Mouse (Mus musculus) forebrain, embryonic 12.5 days (tissue): Measurements from ENCODE around the gene Kif27. TPM values are rescaled to one million over a fixed set of nuclear protein-coding genes. Genes with fewer than 3 reads are reported as not detected.

Experiments used
- ATAC-seq: fragments of 200-750 bp; cut with Nextera tagmentation; 2 replicates; pipeline ENCODE4 v1.8.0; 2017; ENCODE audit warnings: moderate TSS enrichment; ENCODE audit not compliant: low FRiP score
- H3K27ac ChIP-seq: fragments of 300-500 bp; sonication (generic); 2 replicates; pipeline ENCODE4 v1.5.1; 2016; ENCODE audit warnings: mild to moderate bottlenecking
- H3K27me3 ChIP-seq: fragments of 300-500 bp; sonication (generic); 2 replicates; pipeline ENCODE4 v1.6.1; 2016; ENCODE audit warnings: mild to moderate bottlenecking
- H3K36me3 ChIP-seq: fragments of 300-500 bp; sonication (generic); replicated peaks from 2 replicates; pipeline ENCODE4 v1.6.1; 2016; ENCODE audit warnings: mild to moderate bottlenecking
- H3K4me1 ChIP-seq: fragments of 300-500 bp; sonication (generic); 2 replicates; pipeline ENCODE4 v1.6.1; 2016
- H3K4me2 ChIP-seq: fragments of 300-500 bp; sonication (generic); 2 replicates; pipeline ENCODE4 v1.6.1; 2016; ENCODE audit warnings: mild to moderate bottlenecking, moderate library complexity
- H3K4me3 ChIP-seq: fragments of 300-500 bp; sonication (generic); replicated peaks from 2 replicates; pipeline ENCODE4 v1.5.1; 2016; ENCODE audit warnings: mild to moderate bottlenecking
- H3K9ac ChIP-seq: fragments of 300-500 bp; sonication (generic); 2 replicates; pipeline ENCODE4 v1.6.1; 2016; ENCODE audit warnings: mild to moderate bottlenecking
- H3K9me3 ChIP-seq: fragments of 300-500 bp; sonication (generic); 2 replicates; pipeline ENCODE4 v1.6.1; 2016
- WGBS: fragments of 180-500 bp; shearing (Covaris S2); methylation state at CpG from one replicate; pipeline ENCODE4 v1.1.7; 2016; 5-methylcytosine and 5-hydroxymethylcytosine counted together
- polyA plus RNA-seq: library from polyadenylated mRNA; unstranded; fragments of >200 nt; fragmentation: Nextera tagmentation; extraction: Ambion mirVana; gene quantifications from 2 replicates; pipeline ENCODE4 v1.2.1, GENCODE M21; 2016

Kif27 gene
- polyA plus RNA-seq, 1 experiment from 2014 or later, result 1.7 TPM

DNA sequence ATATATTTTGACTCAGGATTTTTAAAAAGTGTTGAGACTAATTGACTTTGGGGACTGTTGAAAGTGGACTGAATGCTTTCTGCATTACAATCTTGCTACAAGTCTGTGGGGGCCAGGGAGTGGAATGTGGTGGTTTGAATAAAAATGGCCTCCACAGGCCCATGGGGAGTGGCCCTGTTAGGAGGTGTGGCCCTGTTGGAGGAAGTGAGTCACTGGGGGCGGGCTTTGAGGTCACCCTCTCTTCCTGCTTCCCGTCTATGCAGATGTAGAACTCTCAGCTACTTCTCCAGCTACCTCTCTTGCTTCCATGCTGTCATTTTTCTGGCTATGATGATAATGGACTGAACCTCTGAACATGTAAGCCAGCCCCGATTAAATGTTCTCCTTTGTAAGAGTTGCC is 60.2 kb downstream of the Kif27 start:
- Histone ChIP-seq H3K36me3 (no peaks in the 10 kb centered on the region), H3K27ac (no peak overlapping the region), H3K27me3 (no peaks in the 10 kb centered on the region), H3K4me3 (no peak overlapping the region), H3K4me1 (no peaks in the 10 kb centered on the region), H3K4me2 (no peak overlapping the region), H3K9me3 (no peaks in the 10 kb centered on the region), H3K9ac (no peak overlapping the region)
- 85% methylated on average over 3 of the region's 3 CpGs for WGBS
- no peak for ATAC-seq

DNA sequence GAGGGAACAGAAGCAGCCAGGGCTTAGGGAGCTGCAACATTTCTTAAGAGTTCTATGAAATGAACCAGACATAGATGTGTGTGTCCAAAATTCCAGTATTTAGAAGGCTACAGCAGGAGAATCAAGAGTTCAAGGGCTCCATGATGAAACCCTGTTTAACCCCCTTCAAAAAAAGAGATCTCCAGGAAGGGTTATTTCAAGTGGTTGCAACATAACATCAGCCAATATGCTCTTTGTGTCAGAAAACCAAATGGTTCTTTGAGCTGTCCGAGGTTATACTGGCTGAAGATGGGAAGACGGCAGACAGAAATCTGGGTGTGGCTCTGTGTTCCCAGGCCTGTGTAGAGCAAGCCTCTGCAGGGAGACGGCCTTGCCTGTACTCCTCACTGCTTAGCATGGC is 63.3 kb downstream of the Kif27 start:
- Histone ChIP-seq H3K27ac (no peak overlapping the region), H3K9me3 (no peaks in the 10 kb centered on the region), H3K4me1 (peaks cover 8% of the 10 kb centered on the region), H3K36me3 (no peaks in the 10 kb centered on the region), H3K4me2 (no peak overlapping the region), H3K9ac (no peak overlapping the region), H3K4me3 (no peak overlapping the region), H3K27me3 (no peaks in the 10 kb centered on the region)
- 79% methylated on average over 3 of the region's 3 CpGs for WGBS
- no peak for ATAC-seq

- ATAC-seq, result 0 out of 2 replicates have a peak, but pooled peaks have one; percentile 51
Measured at GRCm38 (mm10) chr13:58292811-58293210, 66.1 kb downstream of the Kif27 start.

DNA sequence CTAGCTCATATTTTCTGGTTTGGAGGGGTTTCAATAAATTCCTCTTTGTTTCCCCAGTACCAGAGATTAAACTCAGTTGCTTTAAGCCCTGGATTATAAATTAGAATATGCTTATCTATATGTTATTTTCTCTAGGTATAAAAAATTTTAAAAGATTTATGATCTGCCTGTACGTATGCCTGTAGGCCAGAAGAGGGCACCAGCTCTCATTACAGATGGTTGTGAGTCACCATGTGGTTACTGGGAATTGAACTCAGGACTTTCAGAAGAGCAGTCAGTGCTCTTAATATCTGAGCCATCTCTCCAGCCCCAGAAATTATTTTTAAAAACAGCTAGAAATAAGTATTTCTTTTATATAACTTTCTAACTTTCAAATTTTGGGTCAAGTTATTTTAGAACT is 69.6 kb downstream of the Kif27 start:
- Histone ChIP-seq H3K36me3 (no peaks in the 10 kb centered on the region), H3K9ac (no peak overlapping the region), H3K27ac (no peak overlapping the region), H3K4me3 (no peak overlapping the region), H3K4me1 (peaks cover 8% of the 10 kb centered on the region), H3K9me3 (no peaks in the 10 kb centered on the region), H3K4me2 (no peak overlapping the region), H3K27me3 (no peaks in the 10 kb centered on the region)
- no peak for ATAC-seq
- WGBS, result 65% methylated on average over 1 of the region's 1 CpGs

More at GRCm38 (mm10) chr13:58292811-58293210, 66.1 kb downstream of the Kif27 start:
- H3K36me3 ChIP-seq, result no peaks in the 10 kb centered on the region
- no peaks in the 10 kb centered on the region for H3K27me3 ChIP-seq
- no peaks in the 10 kb centered on the region for H3K9me3 ChIP-seq
- WGBS, result 17% methylated on average over 5 of the region's 5 CpGs
- peak overlapping the region; percentile 8; the same call in 1 of the 2 replicates for H3K9ac ChIP-seq
- H3K27ac ChIP-seq, result no peak overlapping the region
- peaks cover 8% of the 10 kb centered on the region for H3K4me1 ChIP-seq
- no peak overlapping the region for H3K4me2 ChIP-seq
- no peak overlapping the region for H3K4me3 ChIP-seq

GRCm38 (mm10) chr13:58287822-58288221 is 71.1 kb downstream of the Kif27 start:
- H3K4me1 ChIP-seq, result peaks cover 6% of the 10 kb centered on the region
- 13% methylated on average over 13 of the region's 13 CpGs for WGBS
- no peak overlapping the region for H3K4me2 ChIP-seq
- no peaks in the 10 kb centered on the region for H3K36me3 ChIP-seq
- no peak overlapping the region for H3K4me3 ChIP-seq
- no peaks in the 10 kb centered on the region for H3K27me3 ChIP-seq
- H3K9ac ChIP-seq, result no peak overlapping the region
- no peaks in the 10 kb centered on the region for H3K9me3 ChIP-seq
- no peak overlapping the region for H3K27ac ChIP-seq
- no peak for ATAC-seq

GRCm38 (mm10) chr13:58283466-58283865 is 75.5 kb downstream of the Kif27 start:
- 65% methylated on average over 4 of the region's 4 CpGs for WGBS

GRCm38 (mm10) chr13:58281936-58282335 is 77.0 kb downstream of the Kif27 start:
- H3K27ac ChIP-seq, result no peak overlapping the region
- no peaks in the 10 kb centered on the region for H3K9me3 ChIP-seq
- no peaks in the 10 kb centered on the region for H3K4me1 ChIP-seq
- no peak for ATAC-seq
- H3K36me3 ChIP-seq, result no peaks in the 10 kb centered on the region
- no peak overlapping the region for H3K4me2 ChIP-seq
- H3K9ac ChIP-seq, result no peak overlapping the region
- no peak overlapping the region for H3K4me3 ChIP-seq
- H3K27me3 ChIP-seq, result no peaks in the 10 kb centered on the region
- WGBS, result 74% methylated on average over 4 of the region's 4 CpGs

More at GRCm38 (mm10) chr13:58283466-58283865, 75.5 kb downstream of the Kif27 start:
- Histone ChIP-seq H3K36me3 (no peaks in the 10 kb centered on the region), H3K4me1 (no peaks in the 10 kb centered on the region), H3K4me2 (no peak overlapping the region), H3K4me3 (no peak overlapping the region), H3K9me3 (no peaks in the 10 kb centered on the region), H3K27me3 (no peaks in the 10 kb centered on the region), H3K27ac (no peak overlapping the region), H3K9ac (no peak overlapping the region)
- no peak for ATAC-seq

DNA sequence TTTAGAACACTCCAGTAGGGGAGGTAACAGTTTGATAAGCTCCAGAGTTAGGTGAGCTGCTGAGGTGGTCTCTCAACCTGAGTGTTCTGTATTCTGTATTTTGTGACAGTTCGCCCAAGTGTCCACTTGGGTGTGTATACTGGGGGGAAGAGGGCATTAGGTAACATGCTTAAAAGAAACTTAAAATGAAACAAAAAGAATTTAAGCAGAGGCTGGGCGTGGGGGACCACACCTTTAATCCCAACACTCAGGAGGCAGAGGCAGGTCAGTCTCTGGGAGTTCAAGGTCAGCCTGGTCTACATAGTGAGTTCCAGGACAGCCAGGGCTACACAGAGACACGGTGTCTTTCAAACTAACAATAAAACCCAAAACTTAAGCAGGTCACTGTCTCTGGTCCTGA is 78.4 kb downstream of the Kif27 start:
- ATAC-seq, result no peak
- no peaks in the 10 kb centered on the region for H3K9me3 ChIP-seq
- no peak overlapping the region for H3K4me3 ChIP-seq
- H3K27me3 ChIP-seq, result no peaks in the 10 kb centered on the region
- peaks cover 1% of the 10 kb centered on the region; the same call in 1 of the 2 replicates for H3K4me1 ChIP-seq
- 87% methylated on average over 3 of the region's 3 CpGs for WGBS
- no peak overlapping the region for H3K27ac ChIP-seq
- H3K36me3 ChIP-seq, result no peaks in the 10 kb centered on the region
- H3K4me2 ChIP-seq, result no peak overlapping the region
- no peak overlapping the region for H3K9ac ChIP-seq

- 82% methylated on average over 10 of the region's 10 CpGs for WGBS
- Histone ChIP-seq H3K4me1 (peaks cover 24% of the 10 kb centered on the region), H3K4me2 (no peak overlapping the region), H3K4me3 (no peak overlapping the region), H3K36me3 (no peaks in the 10 kb centered on the region), H3K27ac (no peak overlapping the region), H3K27me3 (no peaks in the 10 kb centered on the region), H3K9me3 (no peaks in the 10 kb centered on the region), H3K9ac (no peak overlapping the region)
- ATAC-seq, result no peak
Measured at GRCm38 (mm10) chr13:58276256-58276655, 82.7 kb downstream of the Kif27 start.

GRCm38 (mm10) chr13:58275599-58275998 is 83.3 kb downstream of the Kif27 start, which contains the start of gene Gkap1:
Gkap1 (minus strand) TSS chr13:58275699.
- H3K27ac ChIP-seq, result peak within 1 kb of the TSS; percentile 91
- H3K4me2 ChIP-seq, result peak within 1 kb of the TSS; percentile 80
- H3K36me3 ChIP-seq, result no peaks in the 10 kb centered on the region
- 82% methylated on average over 8 of the region's 8 CpGs for WGBS
- peaks cover 24% of the 10 kb centered on the region for H3K4me1 ChIP-seq
- no peak for ATAC-seq
- H3K27me3 ChIP-seq, result no peaks in the 10 kb centered on the region
- no peaks in the 10 kb centered on the region for H3K9me3 ChIP-seq
- H3K4me3 ChIP-seq, result peak within 1 kb of the TSS; percentile 95
- peak within 1 kb of the TSS; percentile 87 for H3K9ac ChIP-seq

- Histone ChIP-seq H3K4me1 (peaks cover 24% of the 10 kb centered on the region), H3K9ac (peak overlapping the region; percentile 87), H3K27ac (peak overlapping the region; percentile 91; the same call in 1 of the 2 replicates), H3K4me3 (peak overlapping the region; percentile 95), H3K27me3 (no peaks in the 10 kb centered on the region), H3K4me2 (peak overlapping the region; percentile 80), H3K36me3 (no peaks in the 10 kb centered on the region), H3K9me3 (no peaks in the 10 kb centered on the region)
- WGBS, result 23% methylated on average over 9 of the region's 9 CpGs
- no peak for ATAC-seq
Measured at GRCm38 (mm10) chr13:58275076-58275475, 83.8 kb downstream of the Kif27 start.

DNA sequence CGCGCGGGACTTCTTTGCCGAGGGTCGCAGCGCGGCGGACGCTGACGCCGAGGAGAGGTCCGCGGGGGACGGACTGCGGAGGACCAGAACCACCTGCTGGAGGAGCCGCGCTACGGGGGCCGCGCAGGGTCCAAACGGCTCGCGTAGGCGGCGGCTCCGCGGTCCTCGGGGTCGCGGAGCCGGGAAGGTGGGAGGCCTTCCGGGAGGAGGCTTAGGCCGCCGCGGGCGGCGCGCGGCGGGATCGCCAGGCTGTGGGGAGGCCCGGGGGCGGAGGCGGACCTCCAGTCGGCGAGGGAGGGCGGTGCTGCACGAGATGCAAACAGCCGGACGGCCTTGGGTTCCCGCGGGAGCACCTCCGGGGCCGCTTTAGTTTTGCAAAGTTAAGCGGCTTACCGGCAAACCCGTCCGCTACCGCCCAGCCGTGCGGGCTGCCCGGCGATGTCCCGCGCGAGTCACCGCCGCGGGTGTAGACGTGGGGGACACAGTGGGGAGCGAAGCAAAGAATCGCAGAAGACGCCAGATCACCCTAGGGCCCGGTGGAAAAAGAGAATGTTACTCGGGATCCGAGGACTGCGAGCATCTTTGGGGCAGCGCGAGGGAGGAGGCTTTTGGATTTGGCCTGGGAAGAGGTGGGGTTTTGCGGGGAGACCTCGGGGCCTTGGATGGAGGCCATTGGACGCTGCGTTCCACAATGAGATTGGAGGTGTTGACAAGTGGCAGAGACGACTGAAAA is 84.5 kb downstream of the Kif27 start:
- peak; percentile 88 for ATAC-seq
- H3K4me3 ChIP-seq, result peak overlapping the region; percentile 95
- H3K4me1 ChIP-seq, result peaks cover 24% of the 10 kb centered on the region
- peak overlapping the region; percentile 91 for H3K27ac ChIP-seq
- H3K27me3 ChIP-seq, result no peaks in the 10 kb centered on the region
- H3K36me3 ChIP-seq, result no peaks in the 10 kb centered on the region
- under 1% methylated on average over 84 of the region's 84 CpGs for WGBS
- no peaks in the 10 kb centered on the region for H3K9me3 ChIP-seq
- H3K4me2 ChIP-seq, result peak overlapping the region; percentile 80
- H3K9ac ChIP-seq, result peak overlapping the region; percentile 87
